8 mouse cellular contexts compared by ENCODE assay signal in genomic region chr17:17826751-17827657, GRCm38 (mm10). TPM values are rescaled to one million over a fixed set of nuclear protein-coding genes. Genes with fewer than 3 reads are reported as not detected.
A peak's percentile ranks its signal among the peaks of the same experiment; 100 is the strongest.
DNase-seq lines count a peak whose midpoint lies in the region; ATAC-seq and TF ChIP-seq lines count a peak whose summit lies in the region.

Gene Spaca6 (plus strand): TSS chr17:17827158.

- peaks cover 20% of the 10 kb centered on the region for H3K36me3 ChIP-seq in lung, embryonic 14.5 days (ENCODE audit: insufficient read depth)

- TF ChIP-seq CTCF in lung, embryonic 14.5 days (IDR thresholded peaks at IDR 0.05; ENCODE audit: low read depth) = no peak

- peak within 1 kb of the TSS; percentile 99 for H3K27ac ChIP-seq in lung, embryonic 14.5 days (ENCODE audit: low read depth)

- no peaks in the 10 kb centered on the region for H3K9me3 ChIP-seq in lung, embryonic 14.5 days (ENCODE audit: low read depth, low read length)

- under 1% methylated on average over 36 of the region's 42 CpGs for WGBS in lung, embryonic 14.5 days

- H3K9ac ChIP-seq in lung, embryonic 14.5 days = peak within 1 kb of the TSS; percentile 86

- peak; percentile 86 for ATAC-seq in lung, embryonic 14.5 days (ENCODE audit: insufficient read depth)

- peak within 1 kb of the TSS; percentile 82 for H3K4me2 ChIP-seq in lung, embryonic 14.5 days

- H3K27me3 ChIP-seq in lung, embryonic 14.5 days (ENCODE audit: insufficient read depth, low read length) = no peaks in the 10 kb centered on the region

- peak; percentile 100 for DNase-seq in Muller cell, postnatal 12 days (ENCODE audit: inconsistent ontology term)
- peak; percentile 97 for DNase-seq in cerebellum, adult 9-10 months
- peak in 1 of 2 experiments; percentile 93 for DNase-seq in frontal cortex, adult 2 months (ENCODE audit: extremely low spot score in 1 of 2, low spot score in 1 of 2)
- peak; percentile 98 for DNase-seq in heart, postnatal 4 days
- peak; percentile 86 to 90 for DNase-seq in layer of hippocampus, adult 8-10 months (ENCODE audit: low spot score in 2 of 2)
- DNase-seq in lung, embryonic 14.5 days = peak; percentile 94
- DNase-seq in ovary, adult 18-20 months (ENCODE audit: low spot score) = peak; percentile 95
- peak; percentile 88 to 94 for DNase-seq in urinary bladder, postnatal 36 days (ENCODE audit: low spot score in 2 of 2)

- peak within 1 kb of the TSS; percentile 80 for H3K4me3 ChIP-seq in lung, embryonic 14.5 days (ENCODE audit: low read depth, low read length)

- H3K4me1 ChIP-seq in lung, embryonic 14.5 days (ENCODE audit: insufficient read depth) = peaks cover 16% of the 10 kb centered on the region

RNA-seq across cellular contexts. Expression of gene Spaca6, which starts in this region (rescaled TPM):
- polyA plus RNA-seq in frontal cortex, adult 2 months (2012; rRNA removed) = 111 and 119 TPM in 2 replicates
- 10 to 100 TPM; 36.1 to 38.8 TPM for total RNA-seq in heart, postnatal 4 days (2021)
- 100 to 1,000 TPM in 3 of 4 experiments, 10 to 100 TPM in 1; 88.5 to 132 (median 119) TPM for total RNA-seq in layer of hippocampus, adult 8-10 months (2022)
- 33.2 and 38.9 TPM in 2 replicates for polyA plus RNA-seq in lung, embryonic 14.5 days (2014; fragmentation: Nextera tagmentation; extraction: Ambion mirVana)
